Mouse (Mus musculus): ENCODE results near the gene Zfp84.

- no peak for TF ChIP-seq CHD2 (IDR thresholded peaks at IDR 0.05; ENCODE audit: low read depth, low read length)
- no peak for TF ChIP-seq ZC3H11A (IDR thresholded peaks at IDR 0.05; ENCODE audit: borderline replicate concordance, low read depth, low read length)
- no peak for TF ChIP-seq ZNF384 (IDR thresholded peaks at IDR 0.05; ENCODE audit: low read depth, low read length)
Observed at GRCm38 (mm10) chr7:29807046-29807445, 38.7 kb downstream of the Zfp84 start.

All from ES-E14 (cell line).